Mouse (Mus musculus) lung, adult 2 months (tissue): ENCODE measurements around the gene Spns2.

Experiments
- CTCF ChIP-seq: fragments of 200-500 bp; IDR thresholded peaks from 2 replicates; pipeline ENCODE4 v1.5.1; 2011; ENCODE audit warnings: mild to moderate bottlenecking, low read length, control low read depth; ENCODE audit not compliant: insufficient read depth
- POLR2A ChIP-seq: fragments of 200-500 bp; IDR thresholded peaks from 2 replicates; pipeline ENCODE4 v1.6.1; 2011; ENCODE audit warnings: low read depth, mild to moderate bottlenecking, control low read depth, low read length, borderline replicate concordance; ENCODE audit errors: extremely low read depth

GRCm38 (mm10) chr11:72416666-72417065 lies 73.0 kb downstream of the Spns2 start:
- TF ChIP-seq CTCF = no peak
- no peak for TF ChIP-seq POLR2A
